Mouse (Mus musculus): Measurements from ENCODE around the gene Slc30a7.

DNA sequence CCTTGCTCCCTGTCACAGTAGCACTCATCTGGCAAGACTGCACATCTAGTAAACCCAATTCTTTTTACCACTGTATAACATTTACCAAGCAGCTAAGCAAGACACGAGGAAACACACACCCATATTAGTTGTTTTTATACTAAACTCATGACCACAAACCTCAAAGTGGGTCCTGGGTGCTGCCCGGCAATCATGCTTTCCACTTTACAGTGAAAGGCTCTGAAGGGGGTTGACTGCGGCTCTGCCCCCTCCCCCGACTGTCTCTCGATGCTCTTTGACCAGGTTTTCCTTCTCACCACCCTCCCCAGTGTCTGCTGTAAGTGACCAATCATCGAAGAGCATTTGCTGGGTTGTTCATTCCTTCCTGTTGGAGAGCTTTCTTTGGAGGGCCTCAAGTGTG is 33.0 kb downstream of the Slc30a7 start:
- no peak for TF ChIP-seq GATA1 (IDR thresholded peaks at IDR 0.05; ENCODE audit: low read length)
- no peak for TF ChIP-seq TAL1 (IDR thresholded peaks at IDR 0.05; ENCODE audit: low read length)

Measured in erythroblast, embryonic 14.5 days (primary cell).